Mouse (Mus musculus) gastrocnemius, postnatal 14 days (tissue): Measurements from ENCODE around the gene Galntl6. TPM values are rescaled to one million over a fixed set of nuclear protein-coding genes. Genes with fewer than 3 reads are reported as not detected.

Experiments
- DNase-seq: peaks from one replicate; pipeline ENCODE4 v3.0.0; 2021; ENCODE audit warnings: mixed read lengths
- intact Hi-C: fragments of 180-260 bp; cut with DNase I; formaldehyde crosslinking; loops from one replicate; pipeline ENCODE4 v1.15.1; 2025; ENCODE audit warnings: low total_unique reads
- total RNA-seq, 2 experiments: library from RNA; stranded (reverse); gene quantifications; 2 replicates each; pipeline ENCODE4 v1.2.3; 2021

The Galntl6 gene
- total RNA-seq, 2 experiments from 2014 or later, result 0.11 TPM; not detected in 1

DNA sequence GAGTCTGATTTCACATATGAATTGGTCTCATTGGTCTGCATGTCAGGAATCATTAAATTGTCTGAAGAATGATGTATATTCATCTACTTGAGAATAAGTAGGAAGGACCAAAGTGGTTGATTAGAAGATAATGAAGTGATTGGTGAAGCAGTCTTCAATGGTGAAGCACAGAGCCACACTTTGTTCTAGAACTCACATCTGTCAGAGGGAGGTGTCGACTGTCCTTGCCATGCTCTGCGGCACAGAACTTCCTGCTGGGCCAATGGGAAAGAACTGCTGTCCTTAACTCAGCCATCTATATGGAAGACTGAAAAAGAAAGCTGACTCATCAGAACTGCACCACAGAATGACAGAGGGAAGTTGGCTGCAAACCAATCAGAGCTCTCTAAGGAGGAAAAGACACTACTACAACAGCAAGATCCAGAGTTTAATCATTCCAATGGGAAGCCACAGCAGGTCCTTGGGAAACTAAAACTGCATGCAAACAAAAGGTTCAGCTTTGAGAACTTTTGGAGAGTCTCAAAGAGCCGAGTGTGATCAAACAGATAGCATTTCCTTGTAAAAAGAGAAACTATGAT lies 992.0 kb downstream of the Galntl6 start:
- no peak for DNase-seq
- intact Hi-C loops, result no loop called here

DNA sequence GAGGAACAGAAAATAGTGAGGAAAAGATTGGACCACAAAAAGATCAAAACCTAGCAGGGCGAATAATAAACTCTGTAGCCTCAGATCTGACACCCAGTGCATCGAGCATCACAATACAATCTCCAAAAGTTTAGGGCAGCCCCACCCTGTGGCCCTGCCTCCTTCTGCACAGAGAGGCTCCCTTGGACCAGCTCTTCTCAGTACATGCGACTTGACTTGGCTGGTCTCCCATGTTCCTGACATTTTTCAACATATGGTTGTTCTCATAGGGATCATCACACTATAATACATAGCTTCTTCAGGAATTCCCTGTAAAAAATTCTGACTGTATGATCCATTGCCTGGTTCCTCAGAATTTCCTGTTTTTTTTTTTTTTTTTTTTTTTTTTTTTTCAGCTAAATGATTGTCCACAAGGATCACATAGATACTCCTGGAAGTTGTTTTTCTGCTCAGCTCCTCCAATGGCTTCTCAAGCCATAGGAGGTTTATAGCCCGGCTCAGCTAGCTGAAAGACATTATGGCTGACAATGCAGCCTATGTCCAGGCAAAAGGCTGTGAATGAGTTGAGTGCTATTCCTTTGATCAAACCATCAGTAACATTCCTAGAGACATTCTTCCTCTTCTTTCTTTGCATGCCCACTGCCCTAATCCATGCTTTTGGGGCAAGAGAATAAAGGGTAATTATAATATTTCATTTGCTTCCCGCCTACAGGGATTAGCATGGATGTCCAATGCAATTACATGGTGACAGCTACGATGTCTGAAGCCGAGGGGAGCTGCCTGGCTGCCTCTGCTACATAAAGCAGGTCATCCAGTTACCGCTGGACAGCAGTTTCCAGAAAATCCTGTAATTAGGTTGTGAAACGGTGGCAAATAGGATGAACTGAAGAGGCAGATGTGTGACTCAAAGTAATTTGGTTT lies 993.5 kb downstream of the Galntl6 start:
- intact Hi-C loops, result no loop called here

DNA sequence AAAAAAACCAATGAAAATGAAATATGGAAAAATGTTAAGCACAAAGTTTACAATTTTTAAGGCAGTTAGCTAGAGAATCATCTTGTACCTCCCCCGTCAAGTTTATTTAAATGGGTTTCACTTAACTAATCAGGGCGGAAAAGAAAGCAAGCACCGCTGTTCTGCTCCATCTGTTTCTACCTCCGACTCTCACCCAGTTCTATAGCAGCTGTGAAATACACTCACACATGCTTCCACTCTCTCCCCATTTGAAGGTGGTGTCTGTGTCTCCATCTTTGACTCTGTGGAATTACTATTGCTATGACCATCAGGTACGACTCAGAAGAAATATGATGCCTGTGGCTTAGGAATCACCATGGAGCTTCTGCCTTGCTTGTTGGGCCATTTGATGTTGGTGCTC lies 1019.1 kb downstream of the Galntl6 start:
- intact Hi-C loops, result no loop called here
- DNase-seq, result no peak

More for the DNA sequence above, 993.5 kb downstream of the Galntl6 start:
- no peak for DNase-seq

DNA sequence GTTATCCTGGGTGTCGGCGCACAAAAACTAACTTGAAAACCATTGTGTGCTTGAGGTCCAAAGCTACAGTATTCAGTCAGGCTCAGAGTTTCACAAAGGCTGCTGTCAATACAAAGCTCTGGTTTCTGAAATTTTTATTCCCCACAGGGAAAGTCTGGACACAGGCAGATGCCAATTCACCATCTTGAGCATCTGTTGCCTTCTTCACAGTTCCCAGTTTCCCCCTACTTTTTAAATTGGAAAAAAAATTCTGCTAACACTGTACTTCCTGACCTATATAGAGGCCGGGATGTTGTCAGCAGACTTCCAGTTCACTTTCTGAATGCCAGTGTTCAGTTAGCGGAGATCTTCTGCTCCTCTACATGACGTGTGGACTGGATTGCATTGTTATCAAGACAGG lies 1020.3 kb downstream of the Galntl6 start:
- no peak for DNase-seq
- intact Hi-C loops, result no loop called here

DNA sequence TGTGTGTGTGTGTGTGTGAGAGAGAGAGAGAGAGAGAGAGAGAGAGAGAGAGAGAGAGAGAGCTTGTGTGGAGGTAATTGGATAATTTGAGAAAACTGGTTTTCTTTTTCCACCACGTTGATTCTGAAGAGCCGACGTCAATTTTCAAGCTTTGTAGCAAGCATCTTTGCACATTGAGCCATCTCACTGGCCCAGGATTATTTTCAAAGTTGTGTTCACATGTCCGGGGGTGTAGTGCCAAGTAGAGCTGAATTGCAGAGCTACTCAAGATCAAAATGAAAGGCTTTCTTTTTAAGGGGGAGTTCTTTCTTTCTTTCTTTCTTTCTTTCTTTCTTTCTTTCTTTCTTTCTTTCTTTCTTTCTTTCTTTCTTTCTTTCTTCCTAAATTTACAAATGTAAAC lies 1022.3 kb downstream of the Galntl6 start:
- intact Hi-C loops, result no loop called here
- DNase-seq, result no peak

DNA sequence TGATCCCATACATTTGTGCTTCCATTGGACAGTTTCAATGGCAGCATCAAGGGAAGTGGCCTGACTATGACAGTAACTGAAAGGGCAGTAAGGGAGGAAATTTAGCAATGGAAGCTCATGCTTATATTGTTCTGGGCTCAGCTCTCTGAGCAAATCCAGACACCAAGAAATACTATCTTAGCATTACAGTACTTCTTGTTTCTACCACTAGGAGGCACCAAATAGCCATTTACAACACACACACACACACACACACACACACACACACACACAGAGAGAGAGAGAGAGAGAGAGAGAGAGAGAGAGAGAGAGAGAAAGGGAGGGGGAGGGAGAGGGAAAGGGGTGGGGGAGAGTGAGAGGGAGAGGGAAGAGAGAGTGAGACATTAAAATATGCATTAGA lies 1023.6 kb downstream of the Galntl6 start:
- DNase-seq, result no peak
- intact Hi-C loops, result no loop called here

DNA sequence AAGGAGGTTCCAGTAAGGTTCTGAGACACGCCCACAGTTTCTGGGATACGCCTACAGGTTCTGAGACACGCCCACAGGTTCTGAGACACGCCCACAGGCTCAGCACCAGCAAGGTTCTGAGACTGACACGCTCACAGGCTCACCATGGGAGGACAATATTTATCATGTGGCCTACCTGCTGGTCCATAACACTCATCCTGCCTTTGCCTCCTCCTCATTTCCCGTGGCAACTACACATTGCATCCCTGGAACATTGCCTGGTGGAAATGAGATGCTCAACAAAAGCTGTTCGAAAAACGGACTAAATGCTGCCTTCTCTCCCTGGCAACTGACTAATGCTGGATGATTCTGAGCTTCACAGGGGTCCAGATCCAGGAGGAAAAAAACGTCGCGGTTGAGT lies 1033.0 kb downstream of the Galntl6 start:
- intact Hi-C loops, result no loop called here
- no peak for DNase-seq

DNA sequence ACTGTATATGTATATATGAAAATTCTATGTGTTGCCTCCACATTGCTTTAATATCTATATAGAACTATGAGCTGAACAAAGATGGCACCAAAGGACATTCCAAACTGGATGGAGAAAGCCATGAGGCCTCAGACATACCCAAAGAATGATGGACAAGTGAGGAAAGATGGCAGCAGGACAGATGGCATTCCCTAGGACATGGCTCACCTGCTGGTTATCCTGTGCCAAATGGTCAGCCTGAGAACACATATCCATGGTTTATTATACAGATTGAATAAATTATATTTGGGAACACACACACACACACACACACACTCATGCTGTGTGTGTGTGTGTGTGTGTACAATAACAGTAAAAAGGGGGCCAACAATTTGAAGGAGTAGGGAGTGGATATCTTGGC lies 1063.4 kb downstream of the Galntl6 start:
- DNase-seq, result no peak
- intact Hi-C loops, result no loop called here

DNA sequence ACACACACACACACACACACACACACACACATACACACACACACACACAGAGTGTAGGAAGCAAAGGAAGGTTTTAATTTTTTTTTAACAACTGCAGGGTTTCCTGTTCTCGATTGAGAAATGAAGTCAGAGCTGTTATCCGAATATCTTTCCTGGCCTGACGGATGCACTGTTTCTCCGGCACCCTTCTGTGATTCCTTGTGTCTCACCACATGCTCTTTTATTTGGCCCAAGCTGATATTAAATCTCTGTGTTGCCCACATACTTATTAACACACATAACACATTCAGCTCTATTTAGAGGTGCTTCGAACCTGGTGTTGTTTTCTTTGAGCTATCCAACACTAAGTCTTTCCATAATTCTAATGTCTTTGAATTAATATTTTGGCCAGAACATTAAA lies 1069.0 kb downstream of the Galntl6 start:
- intact Hi-C loops, result no loop called here
- no peak for DNase-seq

DNA sequence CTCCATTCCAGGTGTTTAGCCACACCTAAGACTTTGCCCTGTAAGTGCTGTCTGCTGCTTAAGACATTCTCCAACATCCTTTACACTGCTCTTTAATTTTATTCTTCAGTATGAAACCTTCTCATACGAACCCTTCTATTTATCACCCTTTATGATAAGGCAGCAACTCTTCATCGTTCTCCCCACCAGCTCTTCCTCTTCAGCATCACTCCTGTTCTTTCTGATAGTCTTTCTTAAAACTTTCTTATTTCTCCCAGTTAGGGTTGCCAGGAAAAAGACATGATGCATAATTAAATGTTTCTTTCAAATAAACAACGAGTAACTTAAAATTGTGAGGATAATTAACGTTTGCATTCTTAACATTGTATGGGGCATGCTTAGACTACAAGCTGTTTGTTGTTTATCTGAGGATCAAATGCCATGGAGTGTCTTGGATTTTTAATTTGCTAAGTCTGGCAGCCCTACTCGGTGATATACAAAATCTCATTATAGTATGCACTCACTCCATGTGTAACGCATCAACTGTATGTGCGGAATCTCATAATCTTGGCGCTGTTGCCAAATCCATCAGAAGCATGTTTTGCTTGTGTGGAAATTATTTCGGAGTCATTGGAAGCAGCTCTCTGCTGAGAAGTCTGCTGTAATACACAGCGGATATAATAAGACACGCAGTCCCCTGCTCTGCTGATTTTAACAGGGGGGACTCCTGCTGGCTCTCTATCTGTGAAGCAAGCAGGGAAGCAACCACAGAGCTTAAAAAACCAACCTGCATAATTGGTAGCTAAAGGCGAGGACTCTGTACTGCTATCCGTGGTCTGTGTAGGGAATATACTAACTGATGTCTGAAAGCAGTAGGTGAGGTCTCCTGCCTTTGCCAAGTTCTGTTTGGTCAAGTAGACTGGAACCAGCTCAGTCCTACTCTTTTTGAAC lies 1069.7 kb downstream of the Galntl6 start:
- intact Hi-C loops, result no loop called here
- DNase-seq, result no peak

DNA sequence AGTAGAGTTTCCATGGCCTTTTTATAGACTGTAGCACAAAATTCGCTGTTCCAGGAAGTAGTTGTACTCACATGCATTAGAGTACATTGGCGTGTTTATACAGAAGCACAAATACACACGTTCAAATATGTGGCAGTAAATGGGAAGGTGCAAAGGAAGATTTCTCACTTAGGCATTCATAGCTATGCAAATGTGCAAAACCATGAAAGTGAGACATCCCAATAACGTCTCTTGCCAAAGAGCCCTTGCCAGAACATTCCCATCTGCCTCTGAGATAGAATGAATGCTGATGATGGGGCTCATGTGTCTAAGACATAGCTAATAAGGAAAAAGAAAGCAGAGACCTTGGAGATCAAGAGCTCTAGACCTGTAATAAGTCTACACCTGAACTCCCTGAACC lies 1071.0 kb downstream of the Galntl6 start:
- intact Hi-C loops, result no loop called here
- DNase-seq, result no peak

DNA sequence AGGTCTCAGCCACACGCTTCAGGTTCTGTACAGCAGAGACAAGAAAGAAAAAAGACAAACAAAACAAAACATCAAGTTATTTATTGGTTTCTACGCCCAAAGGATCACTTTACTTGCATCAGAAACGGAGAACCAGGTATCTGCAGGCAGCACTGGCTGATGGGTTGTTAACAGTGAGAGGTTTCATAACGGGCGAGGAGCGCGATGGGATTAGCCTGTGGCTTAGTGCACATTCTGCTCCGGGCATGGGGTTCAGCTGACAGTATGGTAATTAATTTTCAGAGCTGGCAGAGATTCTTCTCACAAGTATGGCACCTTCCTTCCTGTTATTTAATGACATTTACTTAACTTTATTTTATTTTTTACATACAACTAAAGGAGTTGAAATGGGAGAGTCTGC lies 1075.1 kb downstream of the Galntl6 start:
- intact Hi-C loops, result no loop called here

DNA sequence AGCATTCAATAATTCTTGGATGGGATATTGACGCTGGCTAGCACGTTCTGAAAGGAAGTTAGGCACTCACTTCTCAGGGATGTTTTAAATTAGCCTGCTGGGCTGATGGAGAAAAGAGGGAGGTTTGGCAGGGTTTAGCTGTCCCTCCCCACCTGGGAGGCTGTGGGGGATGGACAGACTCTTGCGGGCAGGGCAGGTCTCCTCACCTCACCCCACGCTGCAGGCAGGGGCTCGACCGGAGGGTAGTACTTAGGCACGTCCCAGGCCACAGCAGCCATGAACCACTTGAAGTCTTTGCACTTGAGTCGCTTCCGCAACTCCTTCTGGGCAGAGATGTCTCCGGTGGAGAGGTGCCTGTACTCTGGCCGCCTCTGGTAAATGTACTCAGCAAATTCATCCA lies 1075.5 kb downstream of the Galntl6 start:
- no peak for DNase-seq
- intact Hi-C loops, result no loop called here

More for the DNA sequence above, 1075.1 kb downstream of the Galntl6 start:
- DNase-seq, result no peak

DNA sequence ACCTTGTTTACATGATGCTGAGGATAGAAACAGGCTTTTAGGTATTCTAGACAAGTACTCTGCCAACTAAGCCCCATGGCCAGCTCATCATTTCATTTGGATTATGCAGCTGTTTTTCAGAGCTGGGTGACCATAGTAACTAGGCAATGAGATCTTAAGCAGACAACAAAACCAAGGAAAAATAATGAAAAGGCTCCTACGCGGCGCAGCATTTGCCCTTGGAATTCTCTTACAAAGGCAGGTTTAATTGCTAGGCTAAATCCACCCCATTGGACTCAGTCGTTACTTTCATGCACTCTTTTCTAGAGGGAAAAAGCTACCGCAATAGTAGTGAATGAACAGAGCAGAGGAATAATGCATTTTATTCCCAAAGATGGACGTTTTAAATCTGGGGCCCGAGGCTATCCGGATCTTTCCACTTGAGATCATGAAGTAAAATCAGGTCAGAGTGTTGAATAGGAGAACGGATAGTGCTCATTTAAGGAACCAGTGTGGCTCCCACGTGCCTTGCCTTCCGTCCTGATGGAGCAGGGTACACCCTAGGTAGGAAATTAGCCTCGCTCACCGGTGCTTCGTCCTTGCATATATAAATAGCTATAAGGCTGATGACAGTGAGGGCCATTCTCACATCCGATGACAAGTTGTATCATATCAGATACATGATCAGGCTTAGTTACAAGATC lies 1076.1 kb downstream of the Galntl6 start:
- no peak for DNase-seq
- intact Hi-C loops, result no loop called here

DNA sequence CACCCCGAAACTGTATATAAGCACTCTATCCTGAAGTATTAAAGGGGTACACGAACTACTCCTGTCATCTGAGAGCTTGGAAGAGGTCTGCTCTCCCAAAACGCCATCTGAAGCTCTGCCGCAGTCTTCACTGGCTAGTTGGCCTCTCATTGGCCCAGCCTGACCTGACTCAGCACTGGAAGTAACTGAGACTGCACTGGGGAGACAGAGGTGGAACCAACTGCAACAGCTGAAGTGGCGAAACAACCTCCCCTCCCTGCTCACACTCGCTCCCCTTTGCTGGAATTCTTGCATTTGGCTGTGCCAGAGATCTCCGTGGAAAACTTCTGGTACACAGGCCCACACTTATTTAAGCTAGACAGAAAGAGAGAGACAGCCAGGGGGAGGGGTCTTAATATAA lies 1089.3 kb downstream of the Galntl6 start:
- no peak for DNase-seq
- intact Hi-C loops, result no loop called here

DNA sequence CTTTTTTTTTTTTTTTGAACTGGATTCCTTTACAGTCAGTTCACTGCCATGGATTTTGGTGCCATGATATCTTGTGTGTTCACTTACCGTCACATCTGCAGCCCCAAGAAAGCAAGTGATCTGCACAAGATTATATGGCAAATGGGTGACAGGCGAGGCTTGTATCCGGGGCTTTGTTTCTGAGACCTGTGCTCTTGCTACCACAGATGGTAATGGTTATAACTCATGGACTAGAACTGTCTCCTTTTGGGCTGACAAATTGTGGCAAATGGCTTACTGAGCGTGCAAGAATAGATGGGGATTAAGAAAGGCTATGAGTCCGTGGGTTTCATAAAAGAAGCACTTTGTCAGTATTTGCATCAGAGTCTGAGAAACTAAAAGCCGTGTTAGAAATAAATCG lies 1096.4 kb downstream of the Galntl6 start:
- intact Hi-C loops, result no loop called here
- DNase-seq, result no peak

DNA sequence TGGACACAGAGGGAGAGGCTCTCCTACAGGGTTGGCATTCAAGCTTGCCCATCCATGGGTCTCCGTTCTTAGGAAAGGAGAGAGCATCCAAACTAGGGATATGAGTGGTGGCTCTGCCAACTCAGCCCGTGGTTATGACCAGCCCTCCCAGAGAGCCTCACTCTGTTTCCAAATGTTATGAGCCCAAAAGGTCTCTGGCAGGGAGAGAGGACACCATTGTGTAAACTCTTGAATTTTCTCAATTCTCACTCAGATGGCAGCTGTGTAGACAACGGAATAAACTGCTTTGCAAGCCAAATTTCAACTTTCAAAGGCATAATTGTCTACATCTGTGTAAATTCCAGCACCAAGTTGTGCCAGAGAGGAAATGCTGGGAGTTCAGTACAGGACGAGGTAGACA lies 1105.4 kb downstream of the Galntl6 start:
- no peak for DNase-seq

DNA sequence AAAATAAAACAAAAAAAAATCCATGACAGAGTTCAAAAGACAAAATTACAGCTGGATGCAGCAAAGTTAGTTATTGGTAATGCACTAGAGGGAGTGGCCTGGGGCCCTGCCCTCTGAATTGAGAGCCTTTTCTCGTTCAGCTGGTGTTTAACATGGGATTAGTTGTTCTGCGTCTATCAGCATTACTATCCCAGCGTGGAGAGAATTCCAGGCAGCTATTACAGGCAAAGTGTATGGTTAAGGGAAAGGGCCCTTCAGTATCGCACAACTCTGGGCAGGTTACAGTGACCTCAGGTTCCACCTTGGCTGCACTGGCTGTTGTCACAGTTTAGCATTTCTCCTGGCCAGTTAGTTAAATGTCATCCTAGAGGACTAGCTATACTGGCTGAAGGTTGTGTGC lies 1107.3 kb downstream of the Galntl6 start:
- intact Hi-C loops, result no loop called here

More for the DNA sequence above, 1105.4 kb downstream of the Galntl6 start:
- intact Hi-C loops, result no loop called here

DNA sequence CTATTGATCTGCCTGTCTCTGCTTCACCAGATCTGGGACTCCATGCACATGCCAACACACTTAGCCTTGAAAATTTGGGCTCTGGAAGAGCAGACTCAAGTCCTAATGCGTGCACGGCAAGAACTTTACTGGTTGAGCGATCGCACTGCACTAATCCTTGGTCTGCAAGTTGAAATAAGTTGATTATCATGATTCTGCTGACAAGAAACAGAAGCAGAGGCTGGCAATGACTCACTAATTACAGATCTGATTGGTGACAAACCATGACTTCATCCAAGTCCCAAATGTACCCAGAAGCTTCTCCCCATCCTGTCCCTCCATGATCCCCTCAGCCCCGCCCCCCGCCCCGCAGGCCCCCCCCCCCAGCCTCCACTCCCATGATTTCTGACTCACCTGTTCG lies 1108.6 kb downstream of the Galntl6 start:
- DNase-seq, result no peak
- intact Hi-C loops, result no loop called here

More for the DNA sequence above, 1107.3 kb downstream of the Galntl6 start:
- no peak for DNase-seq
